Mouse (Mus musculus): Measurements from ENCODE around the gene Nectin1. TPM values are rescaled to one million over a fixed set of nuclear protein-coding genes. Genes with fewer than 3 reads are reported as not detected.

Gene Nectin1
- polyA plus RNA-seq, 1 experiment from 2014 or later: 5.0 TPM

GRCm38 (mm10) chr9:43827593-43827992 is 83.8 kb downstream of the Nectin1 start:
- Histone ChIP-seq H3K4me1 (peaks cover 36% of the 10 kb centered on the region), H3K27me3 (replicated peaks; ENCODE audit: low read depth, poor library complexity, severe bottlenecking) (peaks cover 12% of the 10 kb centered on the region; the same call in 1 of the 2 replicates), H3K36me3 (replicated peaks) (no peaks in the 10 kb centered on the region), H3K27ac (replicated peaks) (no peak overlapping the region), H3K4me3 (no peak overlapping the region), H3K9me3 (no peaks in the 10 kb centered on the region)
- 52% methylated on average over 5 of the region's 5 CpGs for WGBS
- DNase-seq (ENCODE audit: low spot score): peak; percentile 66

DNA sequence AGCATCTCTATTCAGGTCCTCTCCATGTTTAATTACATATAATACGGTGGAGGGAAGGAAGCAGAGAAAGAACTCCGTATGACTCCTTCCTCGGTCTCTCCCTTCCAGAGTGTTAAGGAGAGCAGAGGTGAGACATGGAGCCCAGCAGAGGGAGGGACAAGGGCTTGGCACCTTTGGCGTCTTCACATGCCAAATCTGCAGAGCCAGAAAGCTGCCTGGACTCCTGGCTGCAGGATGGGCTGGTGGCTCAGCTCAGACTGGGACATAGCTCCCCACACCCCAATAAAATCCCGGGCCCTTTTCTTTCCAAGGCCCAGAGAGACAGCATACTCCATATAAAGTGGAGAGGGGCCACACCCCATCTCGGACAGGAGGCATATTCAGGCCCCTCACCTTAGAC is 85.2 kb downstream of the Nectin1 start:
- Histone ChIP-seq H3K27ac (replicated peaks) (no peak overlapping the region), H3K4me1 (peaks cover 31% of the 10 kb centered on the region), H3K36me3 (replicated peaks) (no peaks in the 10 kb centered on the region), H3K4me3 (no peak overlapping the region), H3K9me3 (no peaks in the 10 kb centered on the region), H3K27me3 (replicated peaks; ENCODE audit: low read depth, poor library complexity, severe bottlenecking) (peaks cover 12% of the 10 kb centered on the region; the same call in 1 of the 2 replicates)
- DNase-seq (ENCODE audit: low spot score): no peak
- WGBS: 73% methylated on average over 6 of the region's 6 CpGs

DNA sequence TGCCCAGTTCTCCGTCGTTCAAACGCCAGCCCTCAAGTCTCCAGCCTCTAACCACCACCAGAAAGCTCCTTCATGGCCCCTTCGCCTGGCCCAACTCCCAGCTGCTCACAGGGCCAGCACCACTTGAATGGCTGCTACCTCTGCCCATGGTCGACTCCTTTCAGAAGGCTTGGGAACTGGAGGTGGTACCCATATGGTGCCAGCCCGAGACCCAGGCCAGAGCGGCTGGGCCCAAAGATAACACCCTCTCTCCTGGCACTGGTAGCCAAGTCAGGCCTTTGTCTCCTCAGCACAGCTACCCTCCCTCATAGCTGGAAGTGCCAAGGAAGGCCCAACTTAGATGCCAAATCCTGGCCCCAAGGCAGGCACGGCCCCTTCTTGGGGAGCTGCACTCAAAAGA is 89.4 kb downstream of the Nectin1 start:
- no peak overlapping the region for H3K4me3 ChIP-seq
- H3K36me3 ChIP-seq (replicated peaks): no peaks in the 10 kb centered on the region
- no peak overlapping the region for H3K27ac ChIP-seq (replicated peaks)
- no peaks in the 10 kb centered on the region for H3K9me3 ChIP-seq
- no peak for DNase-seq (ENCODE audit: low spot score)
- H3K27me3 ChIP-seq (replicated peaks; ENCODE audit: low read depth, poor library complexity, severe bottlenecking): peaks cover 11% of the 10 kb centered on the region; the same call in 1 of the 2 replicates
- 90% methylated on average over 8 of the region's 8 CpGs for WGBS
- peaks cover 20% of the 10 kb centered on the region for H3K4me1 ChIP-seq

DNA sequence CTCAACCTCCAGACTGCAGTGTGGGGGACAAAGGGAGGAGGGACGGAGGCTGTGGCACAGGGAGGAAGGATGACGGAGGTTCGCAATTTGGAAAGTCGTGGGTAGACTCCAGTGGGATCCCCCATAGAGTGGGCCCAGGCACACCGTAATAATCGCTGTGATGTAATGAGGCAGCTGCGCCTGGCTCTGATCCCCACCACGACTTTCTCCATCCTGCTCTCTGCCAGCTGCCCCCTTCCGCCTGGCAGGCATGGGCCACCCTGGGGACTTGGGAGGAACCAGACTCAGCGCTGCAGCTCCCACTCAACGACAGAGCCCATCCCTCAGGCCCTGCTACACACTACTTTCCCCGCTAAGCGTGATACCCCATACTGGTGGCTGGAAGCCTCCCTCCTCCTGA is 90.5 kb downstream of the Nectin1 start:
- peaks cover 28% of the 10 kb centered on the region for H3K4me1 ChIP-seq
- DNase-seq (ENCODE audit: low spot score): no peak
- H3K9me3 ChIP-seq: no peaks in the 10 kb centered on the region
- H3K36me3 ChIP-seq (replicated peaks): no peaks in the 10 kb centered on the region
- 0 out of 2 replicates have a peak, but pooled peaks cover 4% of the 10 kb centered on the region for H3K27me3 ChIP-seq (replicated peaks; ENCODE audit: low read depth, poor library complexity, severe bottlenecking)
- WGBS: 88% methylated on average over 13 of the region's 13 CpGs
- H3K4me3 ChIP-seq: no peak overlapping the region
- no peak overlapping the region; the same call in 1 of the 2 replicates for H3K27ac ChIP-seq (replicated peaks)

DNA sequence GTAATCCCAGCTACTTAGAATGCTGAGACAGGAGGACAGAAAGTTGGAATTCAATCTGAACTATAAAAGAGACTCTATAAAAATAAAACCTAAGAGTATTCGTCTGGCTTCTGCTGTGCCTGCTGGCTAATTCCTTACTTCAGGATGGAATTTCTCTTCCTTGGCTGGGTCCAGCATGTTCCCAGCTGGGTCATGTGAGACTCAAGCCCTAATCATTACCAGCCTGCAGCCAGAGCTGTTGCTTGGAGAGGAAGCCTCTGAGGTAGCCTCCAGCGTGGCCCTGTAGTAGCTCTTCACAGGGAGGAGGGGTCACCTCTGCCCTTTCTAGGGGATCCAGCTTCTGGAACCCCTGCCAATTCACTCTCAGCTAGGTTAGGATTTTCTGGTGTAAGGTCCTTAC is 94.8 kb downstream of the Nectin1 start:
- Histone ChIP-seq H3K9me3 (no peaks in the 10 kb centered on the region), H3K4me3 (no peak overlapping the region), H3K27ac (replicated peaks) (0 out of 2 replicates have a peak overlapping the region, but pooled peaks have one; percentile 24), H3K4me1 (peaks cover 38% of the 10 kb centered on the region), H3K27me3 (replicated peaks; ENCODE audit: low read depth, poor library complexity, severe bottlenecking) (peaks cover 39% of the 10 kb centered on the region), H3K36me3 (replicated peaks) (no peaks in the 10 kb centered on the region)
- 36% methylated on average over 2 of the region's 2 CpGs for WGBS
- peak; percentile 61 for DNase-seq (ENCODE audit: low spot score)

DNA sequence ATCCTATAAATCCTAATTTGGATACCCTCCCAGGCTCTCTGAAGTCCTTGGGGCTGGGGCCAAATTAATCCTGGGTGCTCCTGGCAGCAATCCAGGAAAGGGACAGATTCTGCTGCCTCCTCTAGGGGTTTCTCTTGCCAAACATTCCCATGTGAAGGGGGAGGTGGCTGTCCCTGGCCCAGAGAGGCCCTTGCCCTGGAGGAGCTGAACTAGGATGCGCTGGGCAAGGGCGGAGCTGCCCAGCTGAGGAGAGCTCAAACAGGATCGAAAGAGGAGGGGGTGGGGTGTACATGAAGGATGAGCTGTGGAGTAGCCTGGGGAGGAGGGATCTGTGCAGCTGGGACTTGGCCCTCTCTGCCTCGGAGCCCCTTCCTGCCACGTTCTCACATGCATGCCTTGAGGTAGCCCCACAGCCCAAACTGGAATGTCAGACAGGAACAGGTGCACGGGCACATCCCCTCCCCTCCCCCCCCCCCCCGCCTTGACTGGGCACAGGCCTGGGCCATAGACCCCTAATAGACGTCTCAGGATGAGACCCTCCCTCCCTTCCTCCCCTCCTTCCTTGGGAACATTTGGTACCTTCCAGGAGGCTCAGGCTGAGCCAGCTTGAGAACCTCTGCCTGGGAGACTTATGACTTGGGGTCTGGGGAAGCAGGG is 99.3 kb downstream of the Nectin1 start:
- Histone ChIP-seq H3K4me1 (peaks cover 52% of the 10 kb centered on the region), H3K27me3 (replicated peaks; ENCODE audit: low read depth, poor library complexity, severe bottlenecking) (peaks cover 80% of the 10 kb centered on the region), H3K36me3 (replicated peaks) (no peaks in the 10 kb centered on the region), H3K4me3 (no peak overlapping the region), H3K27ac (replicated peaks) (peak overlapping the region; percentile 25; the same call in 1 of the 2 replicates), H3K9me3 (no peaks in the 10 kb centered on the region)
- WGBS: 3% methylated on average over 8 of the region's 8 CpGs
- DNase-seq (ENCODE audit: low spot score): peak; percentile 24

GRCm38 (mm10) chr9:43843711-43844127 is 99.9 kb downstream of the Nectin1 start:
- H3K27ac ChIP-seq (replicated peaks): no peak overlapping the region
- H3K27me3 ChIP-seq (replicated peaks; ENCODE audit: low read depth, poor library complexity, severe bottlenecking): peaks cover 80% of the 10 kb centered on the region
- 5% methylated on average over 2 of the region's 3 CpGs for WGBS
- no peaks in the 10 kb centered on the region for H3K36me3 ChIP-seq (replicated peaks)
- H3K9me3 ChIP-seq: no peaks in the 10 kb centered on the region
- H3K4me3 ChIP-seq: no peak overlapping the region
- peak; percentile 59 for DNase-seq (ENCODE audit: low spot score)
- H3K4me1 ChIP-seq: peaks cover 47% of the 10 kb centered on the region

DNA sequence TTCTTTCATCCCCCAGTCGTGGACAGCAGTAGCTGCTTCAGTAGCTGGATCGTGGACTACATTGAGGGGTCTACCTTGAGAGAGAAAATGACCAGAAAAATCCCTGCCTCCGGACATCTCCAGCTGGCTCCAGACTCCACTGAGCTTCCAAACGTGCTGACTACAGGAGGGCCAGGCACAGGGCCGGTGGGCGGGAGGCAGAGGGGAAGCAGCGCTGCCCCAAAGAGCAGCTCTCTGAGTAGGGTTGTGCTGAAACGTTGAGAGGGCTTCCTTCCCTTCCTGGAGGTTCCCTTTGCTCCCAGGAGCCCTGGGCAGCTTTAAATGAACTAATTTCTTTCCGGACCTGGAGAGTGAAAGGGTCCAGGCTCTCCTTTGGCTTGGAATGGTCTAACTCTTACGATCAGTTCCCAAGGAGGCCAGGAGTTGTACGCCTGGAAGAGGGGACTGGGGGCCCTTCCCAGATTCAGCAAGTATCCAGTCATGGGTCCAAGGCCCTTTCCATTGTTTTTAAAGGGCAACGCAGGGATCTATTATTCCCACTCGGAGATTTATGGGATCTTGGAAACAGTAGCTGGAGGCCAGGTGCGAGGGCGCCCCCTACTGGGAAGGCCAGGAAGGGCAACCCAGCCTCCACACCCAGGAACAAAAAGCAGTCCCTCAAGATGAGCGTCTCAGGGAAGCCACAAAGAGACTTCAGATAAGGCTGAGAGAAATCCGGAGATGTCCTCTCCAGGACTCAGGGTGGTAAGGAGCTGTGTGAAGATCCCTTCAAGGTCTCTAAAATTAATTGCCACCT is 102.1 kb downstream of the Nectin1 start:
- peak; percentile 80 for DNase-seq (ENCODE audit: low spot score)
- no peaks in the 10 kb centered on the region for H3K9me3 ChIP-seq
- no peaks in the 10 kb centered on the region for H3K36me3 ChIP-seq (replicated peaks)
- peak overlapping the region; percentile 20; the same call in 1 of the 2 replicates for H3K27ac ChIP-seq (replicated peaks)
- H3K4me3 ChIP-seq: 0 out of 2 replicates have a peak overlapping the region, but pooled peaks have one; percentile 4
- H3K4me1 ChIP-seq: peaks cover 46% of the 10 kb centered on the region
- 8% methylated on average over 17 of the region's 17 CpGs for WGBS
- H3K27me3 ChIP-seq (replicated peaks; ENCODE audit: low read depth, poor library complexity, severe bottlenecking): peaks cover 72% of the 10 kb centered on the region

DNA sequence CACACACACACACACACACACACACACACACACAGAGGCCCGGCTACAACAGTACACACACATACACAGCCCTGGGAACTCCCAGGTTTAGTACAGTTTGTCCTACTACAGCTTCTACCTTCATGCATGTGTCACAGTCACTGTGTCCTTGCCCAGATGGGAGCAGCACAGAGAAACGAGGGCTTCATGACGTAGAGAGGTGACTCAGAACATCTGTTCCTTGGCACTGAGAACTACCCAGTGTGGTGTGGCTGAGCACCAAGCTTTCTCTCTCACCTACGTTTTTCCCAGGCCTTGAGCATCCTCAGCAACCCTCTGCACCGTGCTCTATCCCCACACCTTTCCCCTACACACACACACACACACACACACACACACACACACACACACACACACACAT is 104.1 kb downstream of the Nectin1 start:
- WGBS: 75% methylated on average over 5 of the region's 5 CpGs
- Histone ChIP-seq H3K27ac (replicated peaks) (no peak overlapping the region), H3K36me3 (replicated peaks) (no peaks in the 10 kb centered on the region), H3K4me1 (peaks cover 42% of the 10 kb centered on the region), H3K27me3 (replicated peaks; ENCODE audit: low read depth, poor library complexity, severe bottlenecking) (peaks cover 56% of the 10 kb centered on the region), H3K4me3 (no peak overlapping the region), H3K9me3 (no peaks in the 10 kb centered on the region)
- no peak for DNase-seq (ENCODE audit: low spot score)

GRCm38 (mm10) chr9:43850281-43850680 is 106.5 kb downstream of the Nectin1 start:
- Histone ChIP-seq H3K27me3 (replicated peaks; ENCODE audit: low read depth, poor library complexity, severe bottlenecking) (peaks cover 38% of the 10 kb centered on the region), H3K4me1 (peaks cover 30% of the 10 kb centered on the region), H3K36me3 (replicated peaks) (no peaks in the 10 kb centered on the region), H3K4me3 (no peak overlapping the region), H3K27ac (replicated peaks) (no peak overlapping the region), H3K9me3 (no peaks in the 10 kb centered on the region)
- no peak for DNase-seq (ENCODE audit: low spot score)
- WGBS: 86% methylated on average over 8 of the region's 8 CpGs

DNA sequence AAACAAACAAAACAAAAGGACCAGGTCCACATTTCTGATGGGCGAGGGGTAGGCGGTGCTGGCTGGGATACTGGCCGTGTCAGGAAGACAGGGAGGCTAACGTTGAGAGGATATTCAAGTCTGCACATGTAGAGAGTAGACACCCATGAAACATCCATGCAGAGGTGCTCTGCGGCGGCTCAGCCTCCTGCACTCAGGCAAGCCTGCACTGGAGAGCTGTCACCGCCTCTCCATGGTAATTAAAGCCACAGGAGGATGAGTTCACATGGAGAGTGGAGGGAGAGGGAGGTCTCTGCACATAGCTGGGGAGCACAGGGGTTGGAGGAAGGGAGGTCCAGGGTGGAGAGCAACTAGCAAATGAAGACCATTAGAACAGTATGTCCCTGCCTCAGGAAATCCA is 107.4 kb downstream of the Nectin1 start:
- Histone ChIP-seq H3K9me3 (no peaks in the 10 kb centered on the region), H3K27ac (replicated peaks) (no peak overlapping the region), H3K27me3 (replicated peaks; ENCODE audit: low read depth, poor library complexity, severe bottlenecking) (peaks cover 38% of the 10 kb centered on the region), H3K4me1 (peaks cover 21% of the 10 kb centered on the region), H3K36me3 (replicated peaks) (no peaks in the 10 kb centered on the region), H3K4me3 (no peak overlapping the region)
- 67% methylated on average over 7 of the region's 7 CpGs for WGBS
- no peak for DNase-seq (ENCODE audit: low spot score)

DNA sequence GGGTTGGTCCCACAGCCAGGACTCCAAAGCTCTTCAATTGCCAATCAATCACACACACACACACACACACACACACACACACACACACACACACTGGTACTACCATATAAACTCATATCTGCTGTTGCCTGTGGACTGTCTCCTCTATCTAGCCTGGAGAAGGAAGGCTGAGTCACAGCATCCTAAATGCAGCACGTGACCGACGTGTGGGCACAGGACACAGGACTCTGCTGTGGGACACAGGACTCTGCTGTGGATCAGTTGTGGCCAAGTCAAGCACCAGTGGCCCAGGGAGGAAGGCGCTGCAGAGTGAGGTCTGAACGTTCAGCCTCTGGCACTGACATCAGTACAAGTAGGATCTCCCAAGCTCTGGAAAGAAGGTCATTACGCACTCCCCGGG is 112.1 kb downstream of the Nectin1 start:
- WGBS: 87% methylated on average over 7 of the region's 7 CpGs
- H3K9me3 ChIP-seq: no peaks in the 10 kb centered on the region
- H3K27ac ChIP-seq (replicated peaks): no peak overlapping the region
- no peak for DNase-seq (ENCODE audit: low spot score)
- H3K4me3 ChIP-seq: no peak overlapping the region
- H3K36me3 ChIP-seq (replicated peaks): no peaks in the 10 kb centered on the region
- H3K27me3 ChIP-seq (replicated peaks; ENCODE audit: low read depth, poor library complexity, severe bottlenecking): peaks cover 22% of the 10 kb centered on the region
- H3K4me1 ChIP-seq: peaks cover 15% of the 10 kb centered on the region

Data from embryonic facial prominence, embryonic 10.5 days (tissue).